Mouse (Mus musculus) layer of hippocampus, adult 8-10 months (tissue): ENCODE measurements around the gene Gm42417. TPM values are rescaled to one million over a fixed set of nuclear protein-coding genes. Genes with fewer than 3 reads are reported as not detected.

ENCODE experiments used
- DNase-seq, 2 experiments: peaks; one replicate each; pipeline ENCODE4 v3.0.0; 2022; ENCODE audit warnings: low spot score in 2 of 2
- total RNA-seq, 4 experiments: library from RNA; stranded (reverse); gene quantifications; 2 replicates each; pipeline ENCODE4 v1.2.4; 2022

The Gm42417 gene
- total RNA-seq, 4 experiments from 2014 or later: 0.38 TPM; not detected in 3

DNA sequence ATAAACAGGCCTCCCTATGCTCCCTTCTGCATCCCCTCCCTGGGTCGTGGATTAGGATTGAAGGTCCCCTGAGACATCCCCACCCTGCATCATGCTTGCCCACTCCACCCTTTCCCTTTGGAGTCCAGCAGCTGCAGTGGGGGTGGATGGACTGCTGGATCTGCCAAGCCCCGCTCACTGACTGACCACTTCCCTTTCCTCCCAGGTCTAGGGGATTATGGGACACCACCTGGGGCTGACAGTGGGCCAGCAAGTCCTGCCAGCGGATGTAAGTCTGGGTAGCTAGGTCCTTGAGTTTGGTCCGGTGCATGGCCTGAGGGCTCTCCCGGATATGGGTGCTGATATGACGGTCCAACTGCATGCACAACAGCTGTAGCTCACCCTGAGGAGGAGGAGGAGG, 24.9 kb upstream of the Gm42417 start:
- no peak for DNase-seq

DNA sequence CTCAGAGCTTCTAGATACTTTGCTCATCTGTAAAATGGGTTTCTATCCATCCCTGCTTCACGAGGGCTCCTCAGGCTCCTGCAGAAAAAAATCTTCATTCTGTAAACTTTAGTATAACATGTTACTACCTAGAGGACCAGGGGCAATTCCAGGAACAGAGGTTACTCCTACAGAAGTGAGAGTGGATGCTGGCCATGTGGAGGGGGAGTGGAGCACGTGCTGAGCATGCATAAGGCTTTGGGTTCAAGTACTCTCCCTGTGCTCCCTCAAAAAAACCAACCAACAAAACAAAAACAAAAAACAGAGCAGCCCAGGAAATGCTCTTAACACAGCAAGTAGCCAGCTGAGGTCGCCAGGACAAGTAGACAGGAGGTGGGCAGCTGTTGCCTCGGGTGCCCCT, 24.4 kb upstream of the Gm42417 start:
- DNase-seq: no peak

DNA sequence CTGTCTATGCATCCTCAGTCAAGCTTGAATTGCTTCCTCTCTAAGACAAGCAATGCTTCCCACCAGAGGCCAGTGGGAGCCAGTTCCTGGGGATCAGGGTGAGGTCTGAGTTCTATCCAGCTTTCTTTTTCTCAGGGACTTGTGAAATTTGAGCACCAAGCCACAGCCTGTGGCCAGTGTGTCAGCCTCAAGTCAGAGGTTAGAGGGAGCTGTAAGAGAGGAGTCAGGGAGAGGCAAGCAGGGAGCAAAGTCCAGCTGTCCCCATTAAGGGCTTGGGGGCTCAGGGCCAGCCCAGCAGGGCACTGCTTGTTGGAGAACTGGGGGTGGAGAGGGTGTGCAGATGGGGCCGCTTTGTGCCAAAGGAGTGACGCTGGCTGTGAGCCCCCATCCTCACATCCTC, 24.0 kb upstream of the Gm42417 start:
- DNase-seq: no peak

DNA sequence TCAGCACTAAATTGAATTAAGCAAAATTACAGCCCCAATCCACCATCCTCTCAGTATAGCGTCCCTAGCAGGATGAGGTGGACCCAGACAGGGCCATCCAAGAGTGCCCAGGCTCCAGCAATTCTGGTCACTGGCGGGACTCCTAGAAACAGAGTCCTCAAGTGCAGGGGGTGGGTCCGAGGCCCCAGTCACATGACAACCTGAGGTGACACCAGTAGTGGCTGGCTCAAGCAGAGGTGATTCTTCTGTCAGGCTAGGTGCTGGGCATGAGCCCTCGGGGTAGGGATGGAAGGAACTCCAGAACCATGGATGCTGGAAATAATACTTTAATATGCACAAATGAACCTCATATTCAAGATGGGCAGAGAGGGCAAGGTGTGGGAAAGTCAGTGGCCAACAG, 23.2 kb upstream of the Gm42417 start:
- no peak for DNase-seq

DNA sequence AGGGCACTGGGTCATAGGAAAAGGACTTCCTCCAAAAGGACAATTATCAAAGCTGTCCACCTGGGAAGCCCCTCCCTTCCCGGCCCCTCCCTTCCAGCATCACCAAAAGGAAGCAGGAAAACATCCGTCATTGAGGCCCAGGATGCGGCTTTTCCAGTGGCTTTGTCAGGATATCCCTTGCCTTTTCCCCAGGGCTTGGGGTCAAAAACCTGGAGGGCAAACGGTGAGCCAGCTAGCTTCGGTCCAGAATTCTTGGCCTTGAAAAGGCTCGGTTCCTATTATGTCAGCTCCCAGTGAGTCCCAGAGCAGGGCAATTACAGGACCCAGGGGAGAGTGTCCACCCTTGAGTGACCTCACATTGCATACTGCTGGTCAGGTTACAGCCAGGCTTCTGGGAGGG, 21.7 kb upstream of the Gm42417 start:
- DNase-seq: no peak

DNA sequence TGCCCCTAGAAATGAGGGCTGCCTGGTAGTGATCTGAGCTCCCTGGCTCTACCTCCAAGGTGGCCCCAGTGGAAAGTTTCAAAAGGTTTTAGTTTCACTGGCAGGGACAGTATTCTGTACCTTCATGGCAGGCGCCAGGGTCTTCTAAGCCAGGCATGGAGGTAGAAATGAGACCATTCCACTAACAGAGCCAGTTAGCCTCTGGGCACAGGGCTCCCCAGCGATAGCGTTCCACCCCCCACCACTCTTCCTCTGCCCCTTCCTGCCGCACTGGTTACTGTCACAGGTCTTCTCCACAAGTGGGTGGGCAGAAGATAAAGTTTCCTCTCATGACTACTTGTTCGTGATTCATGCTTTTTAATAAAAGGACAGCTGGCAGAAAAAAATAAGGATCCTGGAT, 20.7 kb upstream of the Gm42417 start:
- DNase-seq: no peak

DNA sequence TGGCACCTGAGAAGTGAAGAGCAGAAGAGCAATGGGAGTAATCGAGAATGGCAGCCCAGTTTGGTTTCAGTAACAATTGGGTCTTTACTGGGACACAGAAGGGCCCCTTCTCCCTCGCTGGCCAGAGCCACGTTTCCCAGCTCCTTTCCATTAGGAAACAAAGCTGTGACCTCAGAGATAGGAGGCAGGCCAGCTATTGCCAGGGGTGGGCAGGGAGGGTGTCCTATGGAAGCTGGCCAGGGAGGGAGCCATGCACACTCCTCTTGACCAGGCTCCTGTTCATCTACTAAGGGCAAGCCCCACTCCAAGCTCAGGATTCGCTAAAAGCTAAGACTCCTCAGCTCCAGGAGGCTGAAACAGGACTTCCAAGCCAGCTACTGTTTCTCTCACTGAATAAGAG, 20.0 kb upstream of the Gm42417 start:
- DNase-seq: no peak

DNA sequence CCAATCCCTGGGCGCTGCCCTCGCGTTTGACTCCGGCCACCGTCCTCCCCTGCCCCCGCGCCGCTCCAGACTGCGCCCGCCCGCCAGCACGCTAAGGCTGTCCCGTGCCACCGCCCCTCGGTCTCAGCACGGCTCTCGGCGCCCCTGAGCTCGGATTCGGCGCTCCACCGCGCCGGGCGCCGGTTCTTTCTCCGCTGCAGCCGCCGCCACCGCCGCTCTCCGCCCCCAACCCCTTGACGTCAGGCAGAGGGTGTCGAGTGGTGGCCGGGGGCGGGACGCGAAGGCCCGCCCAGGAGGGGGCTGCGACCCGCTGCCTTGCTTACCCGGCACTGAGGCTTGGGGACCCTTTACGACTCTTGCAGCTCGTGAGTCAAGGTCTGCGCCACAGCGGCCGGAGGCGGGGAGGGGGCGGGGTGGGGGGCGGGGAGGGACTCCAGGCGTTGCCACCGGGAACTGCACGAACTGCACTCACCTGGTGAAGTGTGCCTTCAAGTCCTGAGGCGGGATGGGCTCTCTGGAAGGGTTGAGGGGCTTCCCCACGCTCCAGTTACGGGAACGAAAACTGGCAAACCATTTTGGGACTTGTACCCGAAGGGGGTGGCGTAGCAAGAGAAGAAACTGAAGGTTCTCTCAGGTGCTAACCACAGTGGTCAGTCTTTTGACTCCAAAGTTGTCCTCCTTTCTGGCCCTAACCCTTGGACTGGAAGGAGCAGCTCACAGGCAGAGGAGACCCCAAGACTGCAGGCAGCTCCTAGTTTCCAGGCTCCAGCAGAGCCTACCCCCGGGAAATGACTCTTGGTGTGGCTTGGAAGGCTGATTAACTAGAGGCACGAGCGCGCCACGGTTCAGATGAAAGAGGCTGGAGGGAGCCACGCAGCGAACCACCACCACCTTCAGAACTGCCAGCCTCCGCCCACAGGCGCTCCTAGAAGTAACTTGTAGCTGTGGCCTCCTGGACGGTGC, 19.1 kb upstream of the Gm42417 start, which contains the start of gene Sema4c:
Sema4c (minus strand) TSS at position 319 of the 963 bp plus-strand sequence.
- DNase-seq: peak; percentile 48 to 53

DNA sequence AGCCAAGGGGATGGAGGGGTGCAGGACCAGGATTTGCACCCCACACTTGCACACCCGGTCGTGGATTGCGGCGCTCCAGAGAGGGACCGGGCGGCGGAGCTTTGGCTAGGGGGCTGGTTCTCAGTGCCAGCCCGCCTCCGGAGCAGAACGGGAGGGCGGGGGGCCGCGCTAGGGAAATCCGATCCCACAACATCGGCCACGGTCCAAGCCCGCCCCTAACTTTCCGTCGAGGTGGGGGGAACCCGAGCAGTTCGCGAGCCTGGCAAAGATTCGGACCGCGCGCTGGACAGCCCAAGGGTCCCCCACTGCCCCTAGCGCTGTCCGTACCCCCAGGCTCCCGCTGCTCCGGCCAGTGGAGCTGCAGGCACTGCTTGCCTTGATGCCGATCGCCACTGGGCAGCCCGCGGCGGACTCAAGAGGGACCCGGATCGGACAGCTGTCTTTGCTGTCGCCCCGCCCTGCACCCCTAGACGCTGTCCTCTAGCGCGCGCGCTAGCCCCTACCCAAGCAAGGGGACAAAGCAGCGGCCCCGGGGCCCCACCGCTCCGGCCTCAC, 18.3 kb upstream of the Gm42417 start:
- peak; percentile 47 to 69 for DNase-seq

DNA sequence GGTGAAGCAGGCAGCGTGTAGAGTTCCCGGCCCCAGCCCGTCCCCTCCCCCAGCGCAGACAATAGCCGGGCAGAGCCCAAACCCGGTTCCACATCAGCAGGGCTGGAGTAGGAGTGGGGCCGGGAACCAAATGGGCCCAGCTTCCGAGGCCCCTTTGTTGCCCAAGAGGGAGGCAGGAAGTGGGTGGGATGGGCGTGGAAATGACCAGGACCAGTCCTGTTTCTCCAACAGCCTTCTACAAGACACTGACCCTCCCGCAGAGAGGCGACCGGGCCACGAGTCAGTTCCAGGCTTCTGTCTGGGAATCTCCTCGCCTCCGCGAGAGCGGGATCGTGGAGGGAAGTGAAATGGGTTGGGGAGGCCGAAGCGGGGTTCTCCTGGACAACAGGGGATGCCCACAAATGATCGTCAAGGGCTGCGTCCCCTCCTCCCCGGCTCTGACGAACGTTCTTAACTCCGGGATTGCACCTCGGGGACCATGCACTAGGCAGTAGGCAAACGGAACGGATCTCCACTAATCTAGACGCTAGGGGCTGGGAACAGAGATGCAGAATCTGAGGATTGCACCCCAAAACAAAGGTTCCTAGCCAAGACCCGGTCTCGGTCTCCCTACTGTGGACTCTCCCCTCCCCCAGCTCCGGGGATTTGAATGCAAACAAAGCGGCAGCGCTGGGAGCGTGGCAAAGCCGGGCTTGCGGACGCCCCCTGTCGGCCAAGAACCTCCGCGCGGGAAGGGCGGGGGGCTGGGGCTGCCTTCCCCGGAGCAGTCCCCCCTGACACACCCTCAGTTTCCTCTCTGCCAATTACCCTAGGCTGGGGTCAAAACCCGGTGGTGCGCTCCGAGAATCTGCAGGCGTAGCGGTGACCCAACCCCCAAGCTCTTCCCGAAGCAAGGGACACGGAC, 17.6 kb upstream of the Gm42417 start:
- peak; percentile 80 to 88 for DNase-seq

DNA sequence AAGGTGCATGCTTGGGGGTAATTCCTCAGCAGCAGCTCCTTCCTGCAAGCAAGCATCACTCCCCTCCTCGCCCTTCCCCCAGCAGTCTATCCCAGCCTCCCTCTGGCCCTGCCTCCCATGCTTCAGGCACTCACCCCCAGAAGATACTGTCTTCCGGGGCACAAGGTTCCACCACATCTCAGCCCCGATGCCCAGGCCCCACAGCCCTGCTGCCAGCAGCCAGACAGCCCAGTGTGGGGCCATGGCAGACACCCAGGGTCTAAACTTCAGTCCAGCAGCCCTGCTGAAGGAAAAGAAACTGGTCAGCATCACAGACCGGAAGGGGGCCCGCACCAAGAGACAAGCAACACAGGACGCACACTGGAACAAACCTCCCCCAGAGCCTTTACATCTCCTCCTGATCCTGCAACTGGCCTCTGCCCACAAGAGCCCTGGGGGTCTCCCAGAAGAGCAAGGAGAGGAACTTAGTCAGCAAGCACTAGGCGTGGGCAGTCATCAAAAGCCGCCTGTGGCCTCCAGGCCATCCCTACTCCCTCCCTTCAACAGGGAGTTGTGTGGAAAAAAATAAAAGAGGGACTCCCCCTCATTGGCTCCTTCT, 16.7 kb upstream of the Gm42417 start:
- no peak for DNase-seq

DNA sequence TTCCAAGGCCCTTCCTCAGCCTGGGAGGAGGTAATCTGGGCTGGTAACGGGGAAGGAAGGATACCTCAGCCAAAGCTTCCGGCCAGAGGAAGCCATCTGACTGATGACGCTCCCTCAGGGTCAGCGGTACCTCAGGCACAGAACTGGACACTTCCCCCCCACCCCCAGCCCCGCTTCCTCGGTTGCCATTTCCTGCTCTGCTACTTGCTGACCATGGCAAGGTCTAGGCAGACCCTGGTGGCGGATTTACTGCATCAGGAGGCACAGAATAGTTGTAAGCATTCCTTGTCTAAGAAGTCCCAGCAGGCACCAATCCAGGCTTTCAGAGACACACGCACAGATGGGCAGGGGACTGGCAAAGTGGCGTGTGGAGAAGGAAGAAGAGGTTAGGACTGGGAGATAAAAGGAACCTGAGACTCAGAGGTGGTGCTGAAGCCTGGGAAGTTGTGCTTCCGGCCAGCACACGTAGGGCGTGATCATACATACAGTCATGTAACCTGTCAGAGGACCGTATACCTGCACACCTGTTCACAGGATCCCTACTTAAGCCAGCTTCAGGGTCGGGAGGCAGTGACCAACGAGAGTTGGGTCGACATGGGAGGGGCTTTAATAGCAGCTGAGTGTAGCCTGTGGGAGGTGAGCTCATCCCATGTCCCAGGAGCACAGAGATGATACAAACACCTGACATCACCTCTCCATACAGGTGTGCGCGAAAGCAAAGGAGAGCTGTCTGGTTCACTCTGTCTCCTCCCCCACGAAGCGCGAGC, 15.6 kb upstream of the Gm42417 start:
- DNase-seq: no peak

DNA sequence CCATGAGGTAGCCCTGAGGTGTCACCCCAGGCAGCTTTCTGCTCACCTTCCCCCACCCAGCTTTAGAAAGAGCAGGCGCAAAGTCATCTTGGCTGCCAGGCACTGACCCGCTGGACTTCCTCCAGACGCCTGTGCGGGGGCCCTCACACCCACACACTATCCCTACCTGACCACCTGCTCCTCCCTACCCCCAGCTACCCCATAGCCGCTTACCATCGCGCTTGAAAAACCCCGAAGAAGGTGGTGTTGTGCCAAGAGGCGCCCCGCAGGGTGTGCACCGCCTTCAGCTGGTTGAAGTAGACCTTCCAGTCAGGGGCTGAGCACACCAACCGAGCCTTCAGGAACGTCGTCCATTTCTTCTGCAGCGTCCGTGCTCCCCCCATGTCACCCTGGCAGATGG, 13.3 kb upstream of the Gm42417 start:
- DNase-seq: no peak

DNA sequence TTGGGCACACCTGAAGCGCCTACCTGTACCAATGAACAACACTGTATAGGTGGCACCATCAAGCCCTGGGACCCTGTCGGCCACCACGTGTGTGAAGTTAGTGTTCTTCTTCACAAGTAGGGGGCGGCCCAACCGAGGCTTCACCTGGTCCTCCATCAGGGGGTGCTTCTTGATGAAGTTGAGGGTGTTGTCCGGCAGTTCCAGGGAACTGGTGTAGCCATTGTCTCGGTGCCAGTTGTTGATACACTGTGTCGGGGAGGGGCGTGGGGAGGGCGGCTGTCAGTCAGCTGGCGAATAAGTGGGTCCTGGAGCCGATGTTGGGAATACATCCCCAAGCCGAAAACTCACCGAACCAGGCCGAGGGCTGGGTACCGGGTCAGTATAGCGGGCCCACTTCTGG, 12.7 kb upstream of the Gm42417 start:
- no peak for DNase-seq

DNA sequence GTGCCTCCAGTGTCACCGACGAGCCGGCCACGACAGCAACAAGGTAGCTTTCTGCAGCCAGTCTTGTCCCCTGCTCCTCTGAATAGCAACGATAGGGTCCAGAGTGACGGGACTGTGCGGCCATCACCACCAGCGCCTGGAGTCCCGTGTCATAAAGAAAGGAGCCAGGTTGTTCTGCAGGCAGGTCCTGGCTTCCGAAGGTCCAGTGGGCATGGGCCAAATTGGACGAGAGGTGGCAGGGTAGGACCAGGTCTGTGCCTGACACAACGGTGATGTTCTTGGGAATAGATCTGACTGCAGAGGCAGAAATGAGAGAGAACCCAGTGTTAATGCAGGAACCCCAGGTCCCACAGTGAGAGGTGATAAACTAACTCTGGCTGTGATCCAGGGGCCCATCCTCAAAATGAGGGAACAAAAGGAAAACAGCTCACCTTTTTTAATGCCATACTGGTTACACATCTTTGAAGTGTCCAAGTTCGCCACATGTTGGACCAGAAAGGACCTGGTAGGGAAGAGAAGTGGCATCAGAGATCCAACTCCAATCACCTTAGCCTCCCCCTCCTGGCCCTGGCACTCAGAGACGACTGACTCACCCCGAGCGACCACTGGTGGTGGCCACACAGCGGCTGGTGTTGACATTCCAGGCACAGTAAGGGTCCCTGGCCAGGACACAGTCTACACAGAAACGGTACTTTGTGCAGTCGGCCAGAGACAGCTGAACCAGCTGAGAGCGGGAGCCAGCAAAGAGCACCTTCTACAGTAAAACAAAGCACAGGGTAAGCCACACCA, 11.0 kb upstream of the Gm42417 start:
- no peak for DNase-seq

DNA sequence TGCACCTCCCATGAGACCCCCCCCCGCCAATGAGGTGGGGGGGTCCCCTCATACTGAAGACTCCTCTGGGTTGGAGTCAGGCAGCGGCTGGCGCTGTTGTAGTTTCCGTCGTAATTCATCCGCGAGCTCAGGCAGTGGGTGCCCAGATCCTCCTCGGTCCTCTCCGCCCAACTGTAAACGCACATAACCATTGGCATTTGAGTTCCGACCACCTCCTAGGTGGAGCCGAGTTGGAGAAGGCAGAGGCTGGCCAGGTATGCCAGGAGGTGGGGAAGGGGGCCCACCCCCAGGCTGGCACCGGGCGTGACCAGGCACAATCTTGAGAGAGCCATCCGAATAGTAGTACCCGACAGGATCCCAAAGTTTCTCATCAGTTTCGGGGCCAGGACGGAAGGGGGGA, 10.3 kb upstream of the Gm42417 start:
- DNase-seq: no peak

DNA sequence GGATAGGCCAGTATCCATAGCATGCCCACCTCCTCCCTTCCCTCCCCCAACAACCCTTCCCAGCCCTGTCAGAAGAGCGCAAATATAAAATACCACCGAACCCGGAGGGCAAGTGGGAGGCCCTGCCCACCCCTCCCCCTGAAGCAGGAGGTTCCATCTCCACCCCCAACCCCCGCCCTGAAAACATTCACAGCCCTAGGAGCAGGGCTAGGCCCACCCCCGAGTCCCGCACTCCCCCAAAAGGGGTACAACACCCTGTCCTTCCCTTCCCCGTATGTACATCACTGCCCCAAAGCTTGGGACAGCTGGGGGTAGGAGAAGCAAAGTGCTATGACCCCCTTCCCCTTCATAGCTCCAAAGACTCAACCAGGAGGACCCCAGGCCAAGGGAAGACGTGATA, 9.5 kb upstream of the Gm42417 start:
- no peak for DNase-seq

DNA sequence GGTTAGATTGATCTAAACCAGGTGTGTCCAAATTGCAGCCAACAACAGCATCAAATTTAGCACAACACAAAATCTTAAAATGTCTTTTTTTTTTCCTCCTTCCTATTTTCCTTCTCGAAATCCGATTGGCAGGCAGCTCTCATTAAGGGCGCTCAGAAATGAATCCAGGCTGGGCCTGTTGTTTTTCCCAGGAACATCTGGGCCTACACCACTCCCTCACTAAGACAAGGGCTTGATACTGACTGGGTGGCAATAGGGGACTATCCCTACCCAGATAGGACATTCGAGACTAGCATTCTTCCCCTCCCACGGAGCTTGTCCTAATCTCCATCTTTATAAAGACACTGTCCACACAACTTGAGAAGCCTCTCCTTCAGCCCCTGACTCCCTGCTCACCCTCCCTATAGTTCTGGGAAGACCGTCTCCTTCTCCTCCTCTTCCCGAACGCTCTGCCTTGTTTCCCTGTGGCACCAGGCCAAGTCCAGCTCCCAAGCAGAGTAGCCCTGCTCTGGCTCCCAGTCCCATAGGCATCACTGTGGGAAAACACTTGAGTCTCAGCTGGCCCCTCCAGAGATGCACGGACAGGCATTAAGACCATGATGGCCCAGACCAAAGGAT, 8.9 kb upstream of the Gm42417 start:
- DNase-seq: no peak

DNA sequence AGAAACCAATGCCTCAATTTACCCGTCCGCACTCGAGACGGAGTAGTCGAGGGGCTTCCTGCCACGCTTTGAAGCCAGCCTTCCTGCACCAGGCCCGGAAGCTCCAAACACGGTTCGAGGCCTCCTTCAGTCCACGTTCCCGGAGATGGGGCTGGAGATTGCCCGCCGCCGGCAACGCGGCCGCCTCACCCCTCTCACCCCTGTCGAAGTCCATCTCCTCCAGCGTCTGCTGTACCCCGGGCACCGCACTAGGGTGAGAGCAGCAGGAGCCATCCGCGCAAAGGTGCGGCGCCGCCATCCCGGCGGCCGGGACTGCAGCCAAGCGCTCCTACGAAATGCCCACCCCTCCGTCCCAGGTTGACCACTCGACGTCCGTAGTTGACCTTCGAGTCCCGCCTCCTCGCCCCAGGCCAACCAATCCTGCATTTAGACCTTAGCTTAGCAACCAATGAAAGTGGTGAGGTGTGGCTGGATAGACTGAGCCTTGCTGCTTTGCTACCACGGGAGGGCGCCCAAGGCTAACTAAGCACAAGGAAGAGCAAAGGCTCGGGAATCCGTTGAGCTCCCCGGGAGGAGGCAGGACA, 7.8 kb upstream of the Gm42417 start, which contains the start of gene Ankrd39:
Ankrd39 (minus strand) TSS at position 558 of the 584 bp plus-strand sequence.
- peak; percentile 98 to 99 for DNase-seq
